10 mouse cellular contexts compared by ENCODE assay signal in genomic region chr6:115085274-115085841, GRCm38 (mm10). TPM values are rescaled to one million over a fixed set of nuclear protein-coding genes. Genes with fewer than 3 reads are reported as not detected.
DNase-seq lines count a peak whose midpoint lies in the region; ATAC-seq and TF ChIP-seq lines count a peak whose summit lies in the region.
"Had no signal": no experiment of that assay in that cellular context is flagged by ENCODE, and none has a peak within 500 bp of the region (broad histone marks: within the 10 kb centered on the region; RNA-seq: fewer than 3 reads in every experiment).

No protein-coding gene starts in this region.

- no peak overlapping the region for H3K4me3 ChIP-seq in cerebellum, adult 2 months (replicated peaks; ENCODE audit: insufficient read depth, low read depth, low read length)
- no peak overlapping the region for H3K4me3 ChIP-seq in intestine, postnatal 0 days (ENCODE audit: low read depth, low read length)
- H3K4me3 ChIP-seq: intestine, embryonic 15.5 days had no signal

- TF ChIP-seq POLR2A in cerebellum, adult 2 months (IDR thresholded peaks at IDR 0.05; ENCODE audit: borderline replicate concordance, insufficient read depth, low read length), result peak; percentile 31; the same call in 1 of the 2 replicates

- peak; percentile 85 to 89 for DNase-seq in cerebellum, adult 2 months
- peak; percentile 79 to 82 for DNase-seq in cerebellum, postnatal 36 days
- peak; percentile 61 to 75 for DNase-seq in layer of hippocampus, postnatal 14 days (ENCODE audit: low spot score in 2 of 2)
- peak; percentile 57 for DNase-seq in retina, postnatal 1 day
- no peak for DNase-seq in thymus, adult 18-20 months
- no peak for DNase-seq in embryo, embryonic 10 days (ENCODE audit: low spot score)
- no peak for DNase-seq in gastrocnemius, adult 8-10 months (ENCODE audit: low spot score in 2 of 2)

- H3K36me3 ChIP-seq in intestine, postnatal 0 days (ENCODE audit: control insufficient read depth, insufficient read depth), result no peaks in the 10 kb centered on the region
- H3K36me3 ChIP-seq: intestine, embryonic 15.5 days had no signal

- H3K9me3 ChIP-seq in intestine, postnatal 0 days (ENCODE audit: control insufficient read depth), result no peaks in the 10 kb centered on the region
- H3K9me3 ChIP-seq: intestine, embryonic 15.5 days had no signal

- H3K4me2 ChIP-seq in intestine, postnatal 0 days (replicated peaks; ENCODE audit: low read depth), result no peak overlapping the region
- H3K4me2 ChIP-seq: intestine, embryonic 15.5 days had no signal

- no peak overlapping the region for H3K9ac ChIP-seq in intestine, postnatal 0 days (ENCODE audit: low read depth, low read length)
- H3K9ac ChIP-seq: intestine, embryonic 15.5 days had no signal

- ATAC-seq in intestine, postnatal 0 days, result no peak
- ATAC-seq: intestine, embryonic 15.5 days had no signal

- H3K27me3 ChIP-seq in cerebellum, adult 2 months (ENCODE audit: control insufficient read depth, insufficient read depth, low read length), result no peaks in the 10 kb centered on the region
- no peaks in the 10 kb centered on the region for H3K27me3 ChIP-seq in intestine, postnatal 0 days (replicated peaks; ENCODE audit: control insufficient read depth, insufficient read depth, low read length)
- H3K27me3 ChIP-seq: intestine, embryonic 15.5 days had no signal

- TF ChIP-seq CTCF in cerebellum, adult 2 months (IDR thresholded peaks at IDR 0.05; ENCODE audit: borderline replicate concordance, insufficient read depth, low read depth, low read length), result no peak
- no peak for TF ChIP-seq CTCF in intestine, postnatal 0 days (IDR thresholded peaks at IDR 0.05; ENCODE audit: low read depth)

- WGBS in cerebellum, adult 2 months, result 4% methylated on average over 9 of the region's 9 CpGs
- WGBS in intestine, postnatal 0 days, result 62% methylated on average over 9 of the region's 9 CpGs

- H3K27ac ChIP-seq in cerebellum, adult 2 months (ENCODE audit: insufficient read depth, low read length), result peak overlapping the region; percentile 89
- no peak overlapping the region for H3K27ac ChIP-seq in intestine, postnatal 0 days (ENCODE audit: low read depth, low read length)
- H3K27ac ChIP-seq: intestine, embryonic 15.5 days had no signal

- H3K4me1 ChIP-seq in cerebellum, adult 2 months (ENCODE audit: control insufficient read depth, insufficient read depth, low read length), result peaks cover 23% of the 10 kb centered on the region
- no peaks in the 10 kb centered on the region for H3K4me1 ChIP-seq in intestine, postnatal 0 days (replicated peaks; ENCODE audit: control insufficient read depth, insufficient read depth, low read length)
- H3K4me1 ChIP-seq: intestine, embryonic 15.5 days had no signal

RNA-seq across cellular contexts. Expression of gene Tamm41, which starts 47.7 kb away (rescaled TPM):
- 28.5 and 32.4 TPM in 2 replicates for polyA plus RNA-seq in cerebellum, adult 2 months (2012; rRNA removed)
- 10 to 100 TPM; 19.9 to 21.2 TPM for total RNA-seq in layer of hippocampus, postnatal 14 days (2021)
- total RNA-seq in gastrocnemius, adult 8-10 months (2022), result 1 to 10 TPM; 6.8 to 8.8 (median 7.6) TPM
- polyA plus RNA-seq in intestine, postnatal 0 days (2015; fragmentation: Nextera tagmentation; extraction: Ambion mirVana), result 42.6 and 43.8 TPM in 2 replicates

RNA-seq across cellular contexts. Expression of gene Syn2, which starts 49.3 kb away (rescaled TPM):
- 272 and 292 TPM in 2 replicates for polyA plus RNA-seq in cerebellum, adult 2 months (2012; rRNA removed)
- 100 to 1,000 TPM; 650 to 669 TPM for total RNA-seq in layer of hippocampus, postnatal 14 days (2021)
- under 1 TPM; 0.13 to 0.70 (median 0.58) TPM for total RNA-seq in gastrocnemius, adult 8-10 months (2022)
- polyA plus RNA-seq in intestine, postnatal 0 days (2015; fragmentation: Nextera tagmentation; extraction: Ambion mirVana), result 4.7 and 4.9 TPM in 2 replicates
- total RNA-seq: common myeloid progenitor, adult 5-6 weeks had no signal

Comparison
In these comparisons a context has a peak if more than half of its experiments do, and no peak if none do; other contexts are left out.
1. DNase-seq: peak in cerebellum, adult 2 months (2 of 2), cerebellum, postnatal 36 days (2 of 2), layer of hippocampus, postnatal 14 days (2 of 2) and retina, postnatal 1 day (single experiment); none in thymus, adult 18-20 months (0 of 2), embryo, embryonic 10 days (single experiment) and gastrocnemius, adult 8-10 months (0 of 2).
2. RNA of gene Syn2, which starts 49.3 kb away (total RNA-seq): 650 to 669 TPM in layer of hippocampus, postnatal 14 days; 0.13 to 0.70 TPM in gastrocnemius, adult 8-10 months; every median in the first group is over 100 times any median in the second.